Mouse (Mus musculus) thymus, adult 2 months (tissue): ENCODE data around the gene Gm28308. TPM values are rescaled to one million over a fixed set of nuclear protein-coding genes. Genes with fewer than 3 reads are reported as not detected.
A peak's percentile ranks its signal among the peaks of the same experiment; 100 is the strongest.

Experiments used
- DNase-seq: peaks from one replicate; pipeline ENCODE4 v3.0.0; 2021
- H3K27ac ChIP-seq: fragments of 200-500 bp; 2 replicates; pipeline ENCODE4 v1.5.1; 2012; ENCODE audit warnings: low read length, control low read depth; ENCODE audit not compliant: control insufficient read depth, insufficient read depth
- H3K27me3 ChIP-seq: fragments of 200-500 bp; 2 replicates; pipeline ENCODE4 v1.6.1; 2012; ENCODE audit warnings: mild to moderate bottlenecking, low read length, moderate library complexity, mixed read lengths; ENCODE audit not compliant: control insufficient read depth, insufficient read depth
- H3K36me3 ChIP-seq: fragments of 200-500 bp; 2 replicates; pipeline ENCODE4 v1.6.1; 2012; ENCODE audit warnings: mild to moderate bottlenecking, low read length, moderate library complexity; ENCODE audit not compliant: control insufficient read depth, insufficient read depth
- H3K4me1 ChIP-seq: fragments of 200-500 bp; replicated peaks from 2 replicates; pipeline ENCODE4 v1.6.1; 2012; ENCODE audit warnings: low read length; ENCODE audit not compliant: control insufficient read depth, insufficient read depth
- H3K4me3 ChIP-seq: fragments of 200-500 bp; 2 replicates; pipeline ENCODE4 v1.5.1; 2012; ENCODE audit warnings: mild to moderate bottlenecking, low read length, control low read depth, moderate library complexity; ENCODE audit not compliant: control insufficient read depth, insufficient read depth
- CTCF ChIP-seq: fragments of 200-500 bp; IDR thresholded peaks from 2 replicates; pipeline ENCODE4 v1.5.1; 2012; ENCODE audit warnings: mild to moderate bottlenecking, control low read depth, low read length, moderate library complexity, borderline replicate concordance; ENCODE audit not compliant: control insufficient read depth, poor library complexity, insufficient read depth; ENCODE audit errors: extremely low read depth
- POLR2A ChIP-seq: fragments of 200-500 bp; IDR thresholded peaks from 2 replicates; pipeline ENCODE4 v1.6.1; 2012; ENCODE audit warnings: mild to moderate bottlenecking, low read length, control low read depth, moderate library complexity; ENCODE audit not compliant: control insufficient read depth, poor library complexity, insufficient read depth; ENCODE audit errors: extremely low read depth
- WGBS: fragments of 180-500 bp; shearing (Covaris S2); methylation state at CpG from one replicate; pipeline ENCODE4 v1.1.7; 2018; 5-methylcytosine and 5-hydroxymethylcytosine counted together
- polyA plus RNA-seq: library from polyadenylated mRNA; depleted of rRNA; stranded (reverse); fragments of >200 nt; gene quantifications from 2 replicates; pipeline ENCODE4 v1.2.3, GENCODE M21; 2012; rRNA removed

Gene Gm28308
- polyA plus RNA-seq, result 0.24 and 0.26 TPM in 2 replicates

DNA sequence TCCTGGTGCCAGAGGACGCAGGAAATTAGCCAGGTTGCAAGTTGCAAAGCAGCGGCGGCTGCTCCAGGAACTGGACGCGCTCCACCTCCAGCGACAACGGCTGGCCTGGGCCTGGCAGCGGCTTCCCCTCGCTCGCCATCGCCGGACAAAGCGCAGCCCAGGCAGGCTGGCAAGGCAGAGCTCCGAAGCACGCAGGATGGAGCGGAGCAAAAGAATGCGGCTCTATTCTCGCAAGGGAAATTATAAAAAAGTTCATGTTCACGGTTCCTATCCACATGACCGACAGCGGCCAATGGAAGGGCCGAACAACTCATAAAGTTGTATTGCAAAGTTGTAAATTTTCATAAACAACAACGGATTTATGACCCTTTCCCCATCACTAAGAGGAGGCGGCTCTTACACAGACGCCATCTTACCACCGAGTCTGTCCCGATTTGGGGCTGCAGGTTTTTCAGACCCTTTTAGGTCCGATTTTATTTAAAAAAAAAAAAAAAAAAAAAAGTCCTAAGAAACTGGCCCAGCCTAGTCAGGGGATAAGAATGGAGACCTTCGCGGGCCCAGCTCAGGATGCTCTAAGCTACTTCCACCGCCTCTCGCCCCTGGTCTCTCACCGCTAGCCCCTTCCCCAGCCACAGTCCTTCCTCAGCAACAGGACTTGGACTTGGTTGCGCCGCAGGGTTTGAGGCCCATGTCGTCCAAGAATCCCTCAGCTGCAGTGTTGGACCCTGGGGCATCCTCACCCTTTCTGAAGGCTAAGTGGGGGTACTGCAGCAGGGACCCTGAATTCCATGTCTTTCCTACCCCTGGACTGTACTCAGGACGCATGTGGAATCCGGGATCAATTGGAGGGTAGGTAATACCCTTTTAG lies at the start of gene Gm28308, which contains the start of gene Hoxa3:
Gene Gm28308 (minus strand): TSS at position 221 of the 868 bp plus-strand sequence.
Gene Hoxa3 (minus strand): TSS at position 218 of the 868 bp plus-strand sequence.
- H3K27ac ChIP-seq, result peak within 1 kb of the TSS; percentile 10; the same call in 1 of the 2 replicates
- TF ChIP-seq CTCF (no peak), POLR2A (no peak)
- H3K27me3 ChIP-seq, result peaks cover 22% of the 10 kb centered on the region; the same call in 1 of the 2 replicates
- H3K4me3 ChIP-seq, result peak within 1 kb of the TSS; percentile 44
- WGBS, result 4% methylated on average over 38 of the region's 38 CpGs
- H3K4me1 ChIP-seq, result peaks cover 27% of the 10 kb centered on the region
- DNase-seq, result no peak
- no peaks in the 10 kb centered on the region for H3K36me3 ChIP-seq

DNA sequence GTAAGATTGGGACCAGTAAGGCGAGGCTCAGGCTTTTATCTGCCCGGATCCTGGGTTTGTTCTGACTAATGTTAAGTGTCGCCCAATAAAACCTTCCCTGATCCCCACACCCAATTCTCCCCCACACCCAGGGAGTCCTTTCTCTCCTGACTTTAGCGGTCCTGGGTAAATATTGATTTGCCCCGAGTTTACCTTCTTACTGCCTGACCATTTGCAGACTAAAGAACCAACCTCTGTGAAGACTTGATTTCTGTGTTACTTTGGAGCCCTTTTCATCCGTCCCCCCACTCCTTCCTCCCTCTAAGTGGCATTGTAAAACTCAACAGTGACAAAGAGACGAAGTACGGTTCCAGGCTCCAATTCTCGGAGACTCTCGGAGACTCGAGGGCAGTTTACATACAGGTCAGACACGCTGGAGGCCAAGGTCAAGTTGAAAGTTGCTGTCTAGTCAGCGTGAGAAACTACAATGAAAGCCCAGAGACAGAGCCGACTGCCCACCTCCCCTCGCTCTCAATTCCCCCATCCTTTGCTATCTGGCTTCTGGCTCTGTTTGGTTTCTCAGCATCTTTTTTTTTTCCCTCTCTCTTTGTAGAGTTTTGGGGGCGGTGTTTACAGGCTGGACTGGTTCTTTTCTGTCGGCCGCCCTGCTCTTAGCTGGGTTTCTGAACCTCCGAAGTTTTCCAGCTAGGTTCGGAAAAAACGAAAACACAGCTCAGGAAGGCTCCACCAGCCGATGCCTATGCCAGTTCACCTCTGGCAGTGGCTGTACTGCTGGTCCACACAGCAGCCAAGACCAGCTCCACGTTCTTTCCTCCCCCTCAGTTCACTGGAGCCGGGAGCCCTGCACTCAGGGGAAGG lies 49.6 kb upstream of the Gm28308 start:
- Histone ChIP-seq H3K27ac (no peak overlapping the region), H3K4me1 (peaks cover 3% of the 10 kb centered on the region; the same call in 1 of the 2 replicates), H3K27me3 (peaks cover 50% of the 10 kb centered on the region), H3K36me3 (no peaks in the 10 kb centered on the region), H3K4me3 (no peak overlapping the region)
- no peak for TF ChIP-seq CTCF
- TF ChIP-seq POLR2A, result no peak
- DNase-seq, result no peak
- WGBS, result 9% methylated on average over 24 of the region's 24 CpGs

DNA sequence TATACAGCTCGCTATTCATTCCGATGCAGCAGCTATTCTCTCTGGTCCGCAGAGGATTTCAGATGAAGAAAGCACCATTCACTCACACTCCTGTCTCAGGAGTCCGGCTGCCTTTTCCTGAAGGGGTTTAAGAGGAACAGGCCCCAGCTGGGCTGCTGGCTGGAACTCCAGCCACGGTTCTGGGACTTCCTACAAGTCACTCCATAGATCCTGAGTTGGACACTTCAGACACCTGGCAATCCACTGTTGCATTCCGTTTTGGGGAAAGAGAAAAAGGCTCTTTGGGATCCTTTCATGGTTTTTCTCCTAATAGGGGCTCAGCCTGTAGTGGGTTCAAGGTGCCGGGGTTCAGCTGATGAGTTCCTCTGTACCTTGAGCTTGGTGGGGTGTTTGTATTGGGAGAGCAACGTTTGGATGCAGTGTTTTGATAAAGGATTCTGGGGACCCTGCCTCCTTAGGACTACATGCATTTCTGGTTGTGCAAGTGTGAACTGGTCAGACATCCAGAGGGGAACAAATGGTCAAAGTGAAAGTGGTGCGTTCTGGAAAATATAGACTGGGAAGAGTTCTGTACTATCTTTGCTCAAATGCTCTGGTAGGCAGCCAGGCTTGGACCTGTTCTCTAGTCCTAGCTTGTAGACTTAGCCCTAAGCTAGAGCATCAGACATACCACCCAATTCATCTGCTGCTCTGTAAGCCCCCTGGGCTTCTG lies 48.8 kb upstream of the Gm28308 start:
- Histone ChIP-seq H3K27ac (no peak overlapping the region), H3K4me1 (peaks cover 3% of the 10 kb centered on the region; the same call in 1 of the 2 replicates), H3K27me3 (peaks cover 50% of the 10 kb centered on the region), H3K36me3 (no peaks in the 10 kb centered on the region), H3K4me3 (no peak overlapping the region)
- TF ChIP-seq CTCF (no peak), POLR2A (no peak)
- DNase-seq, result no peak
- 7% methylated on average over 9 of the region's 9 CpGs for WGBS

DNA sequence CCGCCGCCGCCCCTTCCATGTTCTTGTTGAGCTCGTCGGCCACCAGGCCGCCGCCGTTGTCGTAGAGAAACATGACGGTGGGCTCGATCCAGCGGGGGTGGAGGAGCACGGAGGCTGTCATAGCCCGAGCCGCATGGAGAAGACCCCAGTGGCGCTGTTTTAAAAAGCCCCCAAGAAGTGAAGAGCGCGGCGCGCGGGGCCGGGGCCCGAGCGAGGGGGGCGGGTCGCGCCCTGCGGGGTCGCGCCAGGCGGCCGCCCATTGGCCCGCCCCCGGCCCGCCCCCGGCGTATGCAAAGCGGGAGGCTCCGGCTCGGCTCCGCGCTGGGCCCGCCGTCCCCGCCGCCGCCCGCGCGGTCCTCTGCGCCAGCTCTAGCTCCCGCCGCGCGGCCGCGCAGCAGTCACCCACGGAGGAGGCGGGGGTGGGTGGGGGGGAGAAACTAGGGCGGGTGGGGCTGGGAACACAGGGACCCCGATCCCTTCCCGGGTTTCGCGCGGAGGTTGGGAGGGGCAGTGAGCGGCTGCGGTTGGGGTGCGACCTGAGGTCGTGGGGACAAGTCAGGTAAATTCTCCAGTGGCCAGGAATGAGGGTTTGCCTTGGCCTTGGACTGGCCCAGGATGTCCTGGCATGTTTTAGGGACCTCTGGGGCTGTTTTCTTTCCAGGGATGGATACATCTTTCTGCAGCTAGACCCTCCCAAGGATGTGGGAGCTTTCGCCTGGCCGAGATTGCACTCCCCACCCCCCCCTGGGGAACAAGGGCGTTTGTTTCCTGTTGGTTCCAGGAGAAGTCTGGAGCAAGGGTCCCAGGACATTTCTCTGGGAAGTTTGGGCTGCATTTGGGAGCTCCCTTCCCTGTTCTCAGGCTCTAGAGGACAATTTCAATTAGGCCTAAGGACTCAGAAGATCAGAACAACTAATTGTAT lies 47.8 kb upstream of the Gm28308 start, which contains the start of gene Hoxa13:
Gene Hoxa13 (minus strand): TSS at position 227 of the 922 bp plus-strand sequence.
- Histone ChIP-seq H3K27me3 (peaks cover 45% of the 10 kb centered on the region), H3K36me3 (no peaks in the 10 kb centered on the region), H3K4me3 (peak within 1 kb of the TSS; percentile 43), H3K27ac (no peak within 1 kb of the TSS), H3K4me1 (peaks cover 3% of the 10 kb centered on the region; the same call in 1 of the 2 replicates)
- peak; percentile 60 for DNase-seq
- 3% methylated on average over 52 of the region's 72 CpGs for WGBS
- TF ChIP-seq CTCF (no peak), POLR2A (no peak)

DNA sequence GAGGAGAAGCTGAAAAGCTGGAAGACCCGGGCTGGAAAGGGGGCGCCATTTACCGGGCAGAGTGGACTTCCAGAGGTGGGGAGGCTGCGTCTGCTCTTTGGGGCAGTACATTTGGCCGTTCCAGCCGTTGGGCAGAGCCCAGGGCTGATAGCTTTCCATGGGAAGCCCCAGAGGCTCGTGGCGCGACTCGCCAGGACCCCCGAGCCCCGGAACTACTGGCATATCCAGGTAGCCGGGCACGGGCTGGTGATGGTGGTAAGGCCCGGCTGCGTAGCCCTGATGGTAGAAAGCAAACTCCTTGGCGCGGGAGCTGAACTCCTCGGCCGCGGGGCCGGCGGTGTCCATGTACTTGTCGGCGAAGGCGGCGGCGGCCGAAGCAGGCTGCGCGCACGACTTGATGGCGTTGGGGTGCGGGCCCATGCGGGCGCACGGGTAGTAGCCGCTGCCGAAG lies 46.7 kb upstream of the Gm28308 start:
- H3K36me3 ChIP-seq, result no peaks in the 10 kb centered on the region
- H3K4me3 ChIP-seq, result peak overlapping the region; percentile 19; the same call in 1 of the 2 replicates
- no peak overlapping the region for H3K27ac ChIP-seq
- H3K27me3 ChIP-seq, result peaks cover 40% of the 10 kb centered on the region
- TF ChIP-seq POLR2A (no peak), CTCF (no peak)
- no peak for DNase-seq
- 3% methylated on average over 39 of the region's 39 CpGs for WGBS
- H3K4me1 ChIP-seq, result peaks cover 3% of the 10 kb centered on the region; the same call in 1 of the 2 replicates
